Mouse (Mus musculus) G1E-ER4 (cell line): ENCODE results near the gene Zbtb20. TPM values are rescaled to one million over a fixed set of nuclear protein-coding genes. Genes with fewer than 3 reads are reported as not detected.

ENCODE experiments used
- GATA1 ChIP-seq: IDR thresholded peaks from one replicate; pipeline ENCODE4 v1.8.0; 2012; ENCODE audit warnings: low read length, inconsistent platforms
- polyA plus RNA-seq: library from polyadenylated mRNA; stranded (reverse); fragments of >175 nt; gene quantifications from 2 replicates; pipeline ENCODE4 v1.2.3, GENCODE M21; 2012

Zbtb20 gene
- polyA plus RNA-seq, 1 experiment: 0.58 TPM

GRCm38 (mm10) chr16:43430030-43430429, 554.3 kb downstream of the Zbtb20 start:
- no peak for TF ChIP-seq GATA1

- no peak for TF ChIP-seq GATA1
These were observed 556.1 kb downstream of the Zbtb20 start for GRCm38 (mm10) chr16:43431514-43432371.

- TF ChIP-seq GATA1: no peak
These were observed 559.3 kb downstream of the Zbtb20 start for GRCm38 (mm10) chr16:43434941-43435340.

- TF ChIP-seq GATA1: no peak
These were observed 563.2 kb downstream of the Zbtb20 start for GRCm38 (mm10) chr16:43438878-43439371.

- TF ChIP-seq GATA1: no peak
These were observed 565.7 kb downstream of the Zbtb20 start for GRCm38 (mm10) chr16:43441392-43441791.

GRCm38 (mm10) chr16:43443034-43443433, 567.4 kb downstream of the Zbtb20 start:
- TF ChIP-seq GATA1: no peak

GRCm38 (mm10) chr16:43448141-43448981, 572.7 kb downstream of the Zbtb20 start:
- no peak for TF ChIP-seq GATA1

GRCm38 (mm10) chr16:43454370-43454934, 578.8 kb downstream of the Zbtb20 start:
- no peak for TF ChIP-seq GATA1

- TF ChIP-seq GATA1: no peak
These were observed 580.9 kb downstream of the Zbtb20 start for GRCm38 (mm10) chr16:43456446-43457172.

GRCm38 (mm10) chr16:43457814-43458213, 582.1 kb downstream of the Zbtb20 start:
- TF ChIP-seq GATA1: no peak

- TF ChIP-seq GATA1: no peak
These were observed 583.1 kb downstream of the Zbtb20 start for GRCm38 (mm10) chr16:43458726-43459223.

GRCm38 (mm10) chr16:43461745-43462378, 586.2 kb downstream of the Zbtb20 start:
- no peak for TF ChIP-seq GATA1

GRCm38 (mm10) chr16:43462470-43463455, 587.1 kb downstream of the Zbtb20 start:
- TF ChIP-seq GATA1: no peak
